Mouse (Mus musculus) neural tube, embryonic 14.5 days (tissue): ENCODE measurements around the gene Spint2. TPM values are rescaled to one million over a fixed set of nuclear protein-coding genes. Genes with fewer than 3 reads are reported as not detected.

Experiments
- ATAC-seq: fragments of 200-750 bp; cut with Nextera tagmentation; 2 replicates; pipeline ENCODE4 v1.8.0; 2017; ENCODE audit warnings: low read depth, mild to moderate bottlenecking, moderate TSS enrichment, moderate library complexity
- H3K27ac ChIP-seq: fragments of 300-500 bp; sonication (generic); 2 replicates; pipeline ENCODE4 v1.5.1; 2014; ENCODE audit warnings: low read depth, mild to moderate bottlenecking, control low read depth, low read length, moderate library complexity, mixed read lengths
- H3K27me3 ChIP-seq: fragments of 300-500 bp; sonication (generic); 2 replicates; pipeline ENCODE4 v1.6.1; 2014; ENCODE audit warnings: low read length; ENCODE audit not compliant: control insufficient read depth, insufficient read depth
- H3K36me3 ChIP-seq: fragments of 300-500 bp; sonication (generic); 2 replicates; pipeline ENCODE4 v1.6.1; 2014; ENCODE audit warnings: low read length, mixed read lengths; ENCODE audit not compliant: control insufficient read depth, insufficient read depth
- H3K4me1 ChIP-seq: fragments of 300-500 bp; sonication (generic); 2 replicates; pipeline ENCODE4 v1.6.1; 2014; ENCODE audit warnings: low read length; ENCODE audit not compliant: control insufficient read depth, insufficient read depth
- H3K4me2 ChIP-seq: fragments of 300-500 bp; sonication (generic); 2 replicates; pipeline ENCODE4 v1.6.1; 2014; ENCODE audit warnings: mild to moderate bottlenecking, low read depth, low read length, control low read depth
- H3K4me3 ChIP-seq: fragments of 300-500 bp; sonication (generic); 2 replicates; pipeline ENCODE4 v1.5.1; 2014; ENCODE audit warnings: low read depth, low read length, control low read depth, mixed read lengths
- H3K9ac ChIP-seq: fragments of 300-500 bp; sonication (generic); replicated peaks from 2 replicates; pipeline ENCODE4 v1.6.1; 2014; ENCODE audit warnings: low read depth, mild to moderate bottlenecking, control low read depth, low read length, mixed read lengths
- H3K9me3 ChIP-seq: fragments of 300-500 bp; sonication (generic); 2 replicates; pipeline ENCODE4 v1.6.1; 2016; ENCODE audit warnings: low read length; ENCODE audit not compliant: control insufficient read depth
- WGBS: fragments of 180-500 bp; shearing (Covaris S2); extraction: QIAGEN DNeasy Blood & Tissue Kit; methylation state at CpG from one replicate; pipeline ENCODE4 v1.1.7; 2014; 5-methylcytosine and 5-hydroxymethylcytosine counted together
- polyA plus RNA-seq: library from polyadenylated mRNA; unstranded; fragments of >200 nt; fragmentation: Nextera tagmentation; extraction: Ambion mirVana; gene quantifications from 2 replicates; pipeline ENCODE4 v1.2.1, GENCODE M21; 2014

Gene Spint2
- polyA plus RNA-seq, 1 experiment from 2014 or later, result 62.4 TPM

DNA sequence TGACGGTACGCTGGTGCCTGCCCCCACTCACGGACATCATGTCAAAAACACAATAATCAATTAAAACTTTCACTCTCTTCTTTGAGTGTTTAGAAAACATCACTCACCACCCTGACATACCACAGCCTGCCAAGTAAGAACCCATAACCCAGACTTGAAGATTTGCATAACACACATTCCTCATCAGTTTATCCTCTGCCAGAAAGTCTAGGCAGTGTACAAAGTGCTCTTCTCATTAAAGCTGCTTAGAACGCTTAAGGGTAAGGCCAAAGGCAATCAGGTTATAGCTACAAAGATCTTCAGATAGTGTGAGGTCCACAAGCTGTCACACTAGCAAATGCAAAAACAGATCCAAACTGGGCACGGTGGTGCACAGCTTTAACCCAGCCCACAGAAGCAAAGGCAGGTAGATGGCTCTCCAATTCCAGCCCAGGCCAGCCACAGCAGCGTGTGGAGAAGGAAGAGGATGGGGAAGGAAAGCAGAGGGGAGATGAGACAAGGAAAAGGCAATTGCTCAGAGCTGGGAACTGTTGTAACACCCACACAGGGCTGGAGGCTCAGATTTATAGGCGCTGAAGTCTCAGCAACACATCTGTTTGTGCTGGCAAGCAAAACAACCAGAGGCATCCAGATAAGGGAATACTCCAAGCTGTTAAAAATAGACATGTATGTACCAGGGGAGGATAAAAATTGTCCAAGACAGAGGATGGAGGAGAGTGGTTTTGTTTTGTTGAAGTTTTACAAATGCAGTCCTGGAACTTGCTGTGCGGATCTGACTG is 9.8 kb downstream of the Spint2 start:
- Histone ChIP-seq H3K4me1 (no peaks in the 10 kb centered on the region), H3K27me3 (no peaks in the 10 kb centered on the region), H3K9ac (no peak overlapping the region), H3K27ac (no peak overlapping the region), H3K4me2 (no peak overlapping the region), H3K36me3 (no peaks in the 10 kb centered on the region), H3K9me3 (no peaks in the 10 kb centered on the region), H3K4me3 (no peak overlapping the region)
- 80% methylated on average over 8 of the region's 8 CpGs for WGBS
- ATAC-seq, result no peak

DNA sequence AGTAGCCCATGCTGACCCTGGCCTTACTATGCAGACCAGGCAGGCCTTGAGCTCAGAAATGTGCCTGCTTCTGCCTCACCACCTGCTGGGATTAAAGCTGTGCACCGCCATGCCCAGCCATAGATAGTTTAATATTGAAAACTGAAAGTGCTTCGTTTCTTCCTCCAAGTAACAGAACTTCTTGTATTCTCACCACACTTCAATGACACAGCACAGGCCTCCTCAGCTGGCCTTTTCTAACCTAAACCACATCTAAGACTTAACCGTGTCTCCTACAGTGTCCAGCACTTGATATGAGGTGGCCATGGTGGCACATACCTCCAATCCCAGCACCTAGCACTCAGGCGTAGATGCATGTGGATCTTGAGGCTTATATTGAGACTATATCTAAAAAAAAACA is 11.3 kb downstream of the Spint2 start:
- H3K27ac ChIP-seq, result no peak overlapping the region
- no peaks in the 10 kb centered on the region for H3K36me3 ChIP-seq
- WGBS, result 88% methylated on average over 4 of the region's 4 CpGs
- no peak overlapping the region for H3K4me3 ChIP-seq
- no peak overlapping the region for H3K9ac ChIP-seq
- no peak overlapping the region for H3K4me2 ChIP-seq
- H3K9me3 ChIP-seq, result no peaks in the 10 kb centered on the region
- no peaks in the 10 kb centered on the region for H3K27me3 ChIP-seq
- no peak for ATAC-seq
- H3K4me1 ChIP-seq, result no peaks in the 10 kb centered on the region

DNA sequence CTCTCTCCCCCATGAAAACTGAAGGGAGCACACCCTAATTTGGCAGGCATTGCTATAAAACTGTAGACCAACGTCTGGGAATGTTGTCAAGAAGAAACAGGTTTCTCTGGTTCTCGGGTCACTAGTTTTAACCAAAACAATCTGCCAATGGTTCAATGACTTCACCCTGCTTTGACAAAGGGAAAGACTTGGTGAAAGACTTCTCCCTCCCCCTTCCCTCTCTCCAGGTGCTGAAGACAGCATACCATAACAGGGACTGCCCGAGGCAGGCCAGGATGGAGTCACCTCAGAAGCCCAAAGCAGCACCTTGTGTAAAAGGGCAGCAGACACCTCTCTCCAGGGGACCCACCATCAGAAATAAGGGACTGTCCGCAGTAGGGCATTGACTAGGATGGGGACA is 14.8 kb downstream of the Spint2 start:
- Histone ChIP-seq H3K9ac (no peak overlapping the region), H3K27ac (no peak overlapping the region), H3K4me2 (no peak overlapping the region), H3K27me3 (no peaks in the 10 kb centered on the region), H3K4me3 (no peak overlapping the region), H3K4me1 (no peaks in the 10 kb centered on the region), H3K36me3 (no peaks in the 10 kb centered on the region), H3K9me3 (no peaks in the 10 kb centered on the region)
- WGBS, result 60% methylated on average over 4 of the region's 4 CpGs
- ATAC-seq, result no peak

DNA sequence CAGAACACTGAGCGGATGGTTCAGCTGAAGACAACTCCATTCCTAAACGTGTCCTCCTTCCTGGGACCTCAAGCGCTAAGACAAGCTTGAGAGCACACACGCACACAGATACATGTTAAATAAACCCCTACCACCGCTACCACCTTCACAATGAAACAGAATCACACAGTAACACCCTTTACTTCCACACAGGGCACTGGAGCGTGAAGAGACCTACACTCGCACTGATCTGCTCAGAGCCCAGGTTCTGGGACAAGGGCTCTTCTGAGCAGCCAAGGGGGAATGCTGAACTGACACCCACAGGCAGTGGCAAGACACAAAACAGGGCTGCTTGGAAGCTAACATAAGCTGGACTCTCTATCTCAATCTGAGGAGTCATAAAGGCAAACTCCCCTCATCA is 16.1 kb downstream of the Spint2 start:
- 85% methylated on average over 7 of the region's 7 CpGs for WGBS

DNA sequence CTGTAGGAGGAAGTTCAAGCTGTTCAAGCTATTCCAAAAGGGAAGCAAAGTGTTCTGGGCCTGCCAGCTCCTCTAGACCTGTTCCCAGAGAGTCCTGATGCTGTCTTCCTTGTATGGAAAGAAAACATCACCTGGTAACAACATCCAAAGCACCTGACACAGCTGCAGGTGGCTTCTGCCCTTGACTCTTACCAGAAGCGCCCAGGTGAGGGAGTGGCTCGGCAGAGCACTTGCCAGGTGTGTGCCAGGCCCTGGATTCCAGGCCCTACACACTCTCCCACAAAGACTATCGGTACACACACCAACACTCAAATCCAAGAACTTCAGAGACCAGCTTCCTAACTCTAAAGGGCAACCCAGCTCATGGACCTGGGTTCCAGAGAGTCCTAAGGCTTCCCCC is 17.9 kb downstream of the Spint2 start:
- H3K27me3 ChIP-seq, result no peaks in the 10 kb centered on the region
- no peak overlapping the region for H3K4me3 ChIP-seq
- H3K4me1 ChIP-seq, result no peaks in the 10 kb centered on the region
- 92% methylated on average over 3 of the region's 3 CpGs for WGBS
- no peaks in the 10 kb centered on the region for H3K9me3 ChIP-seq
- no peak overlapping the region for H3K9ac ChIP-seq
- ATAC-seq, result no peak
- H3K36me3 ChIP-seq, result no peaks in the 10 kb centered on the region
- H3K4me2 ChIP-seq, result no peak overlapping the region
- no peak overlapping the region for H3K27ac ChIP-seq

More for the DNA sequence above, 16.1 kb downstream of the Spint2 start:
- Histone ChIP-seq H3K27me3 (no peaks in the 10 kb centered on the region), H3K27ac (no peak overlapping the region), H3K4me1 (no peaks in the 10 kb centered on the region), H3K4me2 (no peak overlapping the region), H3K36me3 (no peaks in the 10 kb centered on the region), H3K9ac (no peak overlapping the region), H3K4me3 (no peak overlapping the region), H3K9me3 (no peaks in the 10 kb centered on the region)
- no peak for ATAC-seq

DNA sequence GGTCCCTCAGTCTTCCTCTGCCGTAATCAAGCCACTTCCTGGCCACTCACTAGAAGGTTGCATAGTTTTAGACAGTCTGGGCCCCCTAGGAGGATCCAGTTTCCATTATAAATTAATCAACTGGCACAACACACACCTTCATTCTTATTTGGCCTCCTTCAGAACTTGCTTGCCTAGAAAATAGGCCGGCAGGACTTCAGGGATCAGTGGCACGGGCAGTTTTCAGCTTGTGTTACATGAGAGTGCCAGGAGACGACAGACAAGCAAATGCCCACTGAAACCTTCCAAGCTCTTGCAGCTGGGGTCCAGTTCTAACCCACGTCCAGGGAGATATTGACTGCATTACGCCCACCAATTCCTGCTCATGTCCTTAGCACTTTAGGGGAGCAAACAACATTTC is 19.6 kb downstream of the Spint2 start:
- H3K9me3 ChIP-seq, result no peaks in the 10 kb centered on the region
- H3K4me1 ChIP-seq, result no peaks in the 10 kb centered on the region
- no peak overlapping the region for H3K4me3 ChIP-seq
- H3K27ac ChIP-seq, result no peak overlapping the region
- H3K9ac ChIP-seq, result no peak overlapping the region
- H3K27me3 ChIP-seq, result no peaks in the 10 kb centered on the region
- no peak overlapping the region for H3K4me2 ChIP-seq
- WGBS, result 87% methylated on average over 6 of the region's 6 CpGs
- no peaks in the 10 kb centered on the region for H3K36me3 ChIP-seq
- no peak for ATAC-seq

DNA sequence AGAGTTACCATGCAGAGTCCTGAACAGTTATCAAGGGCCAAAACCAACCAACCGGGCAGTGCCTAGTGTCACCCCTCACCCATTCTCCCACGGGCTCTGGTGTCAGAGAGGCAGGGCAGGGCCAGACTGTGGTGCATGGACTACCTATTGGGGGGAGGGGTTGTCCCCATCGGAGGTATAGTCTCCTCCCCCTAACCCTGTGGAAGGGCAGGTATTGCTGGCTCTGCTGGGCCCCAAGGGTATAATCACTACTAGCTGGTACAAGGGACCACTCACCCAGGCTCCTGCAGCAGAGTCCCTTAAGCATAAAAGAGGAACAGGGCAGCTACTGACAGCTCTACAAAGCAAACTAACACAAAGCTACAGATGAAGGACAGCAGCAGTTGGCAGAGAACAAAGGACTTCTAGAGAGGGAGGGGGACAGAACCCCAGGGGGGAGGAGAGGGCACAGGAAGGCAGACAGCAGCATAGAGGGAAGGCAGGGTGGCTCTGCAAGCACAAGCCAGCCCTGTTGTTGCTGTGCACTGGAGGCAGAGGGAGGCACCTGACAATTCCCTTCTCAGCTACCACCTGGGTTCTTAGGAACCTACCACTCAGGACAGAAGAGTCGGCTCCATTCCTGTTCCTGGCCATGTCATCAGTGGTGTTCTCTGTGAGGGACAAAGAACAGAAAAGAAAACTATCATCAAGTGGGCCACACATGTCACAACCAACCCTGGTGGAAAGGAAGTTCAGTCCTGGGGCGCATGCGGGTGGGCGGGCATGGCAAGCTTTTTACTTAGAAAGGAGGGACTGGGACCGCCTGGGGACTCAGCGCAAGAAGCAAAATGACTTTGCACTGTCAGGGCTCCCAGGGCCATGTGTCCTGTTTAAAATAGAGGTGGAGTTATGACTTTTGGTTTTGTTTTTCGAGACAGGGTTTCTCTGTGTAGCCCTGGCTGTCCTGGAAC is 21.7 kb downstream of the Spint2 start:
- H3K4me1 ChIP-seq, result no peaks in the 10 kb centered on the region
- WGBS, result 75% methylated on average over 10 of the region's 10 CpGs
- no peak overlapping the region for H3K4me2 ChIP-seq
- H3K27ac ChIP-seq, result no peak overlapping the region
- no peaks in the 10 kb centered on the region for H3K36me3 ChIP-seq
- H3K9me3 ChIP-seq, result no peaks in the 10 kb centered on the region
- H3K4me3 ChIP-seq, result no peak overlapping the region
- H3K27me3 ChIP-seq, result no peaks in the 10 kb centered on the region
- ATAC-seq, result no peak
- H3K9ac ChIP-seq, result no peak overlapping the region

DNA sequence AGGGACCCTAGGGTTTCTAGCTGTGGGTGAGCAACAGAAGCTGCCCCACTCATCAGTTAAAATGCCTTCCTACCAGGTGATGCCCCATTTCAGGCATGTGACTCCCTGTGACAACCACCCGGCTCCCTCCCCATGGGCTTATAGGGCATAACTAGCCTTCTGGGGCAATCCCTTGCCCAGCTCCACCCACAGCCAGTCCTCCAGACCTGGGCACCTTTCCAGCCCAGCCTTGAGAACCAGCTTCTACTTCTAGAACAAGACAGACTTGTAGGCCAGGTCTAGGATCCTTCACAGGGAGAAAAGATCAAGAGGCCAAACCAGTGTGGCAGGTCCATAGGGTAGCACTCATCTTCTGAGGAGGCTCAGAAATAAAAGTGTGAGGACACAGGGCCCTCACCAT is 24.3 kb downstream of the Spint2 start:
- no peak overlapping the region for H3K27ac ChIP-seq
- no peak overlapping the region for H3K4me3 ChIP-seq
- H3K9ac ChIP-seq, result no peak overlapping the region
- H3K36me3 ChIP-seq, result no peaks in the 10 kb centered on the region
- no peaks in the 10 kb centered on the region for H3K27me3 ChIP-seq
- WGBS, result 75% methylated on average over 1 of the region's 1 CpGs
- H3K4me2 ChIP-seq, result no peak overlapping the region
- no peaks in the 10 kb centered on the region for H3K4me1 ChIP-seq
- no peak for ATAC-seq
- H3K9me3 ChIP-seq, result no peaks in the 10 kb centered on the region

DNA sequence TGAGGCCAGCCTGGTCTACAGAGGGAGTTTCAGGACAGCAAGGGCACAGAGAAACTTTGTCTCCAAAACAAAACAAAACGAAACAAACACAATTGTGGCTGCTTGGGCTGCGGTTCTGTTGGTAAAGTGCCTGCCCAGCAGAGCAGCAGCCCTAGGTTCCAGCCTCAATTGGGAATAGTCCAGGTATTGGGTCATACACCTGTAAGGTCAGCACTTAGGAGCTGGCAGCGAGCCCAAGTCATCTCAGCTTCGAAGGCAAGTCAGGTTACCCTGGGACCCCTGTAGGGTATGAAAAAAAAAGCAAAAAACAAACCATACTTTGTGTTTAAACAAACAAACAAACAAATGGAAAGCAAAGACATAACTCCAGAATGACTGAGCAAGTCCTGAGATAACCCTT is 25.8 kb downstream of the Spint2 start:
- WGBS, result 94% methylated on average over 4 of the region's 4 CpGs
- Histone ChIP-seq H3K27ac (no peak overlapping the region), H3K4me3 (no peak overlapping the region), H3K27me3 (no peaks in the 10 kb centered on the region), H3K36me3 (no peaks in the 10 kb centered on the region), H3K4me1 (no peaks in the 10 kb centered on the region), H3K4me2 (no peak overlapping the region), H3K9me3 (no peaks in the 10 kb centered on the region), H3K9ac (no peak overlapping the region)
- no peak for ATAC-seq
